Mouse (Mus musculus): ENCODE data around the gene Vwa2. TPM values are rescaled to one million over a fixed set of nuclear protein-coding genes. Genes with fewer than 3 reads are reported as not detected.

Gene Vwa2
- total and polyA plus RNA-seq, 3 experiments = not detected

- DNase-seq (ENCODE audit: low read depth, low spot score) = no peak
- TF ChIP-seq GATA1 (IDR thresholded peaks at IDR 0.05; ENCODE audit: low read depth, low read length) = no peak
- TF ChIP-seq POLR2AphosphoS5 (IDR thresholded peaks at IDR 0.05; ENCODE audit: borderline replicate concordance, low read depth, low read length) = no peak
- TF ChIP-seq ZMIZ1 (IDR thresholded peaks at IDR 0.05; ENCODE audit: low read depth, low read length) = no peak
- no peak for TF ChIP-seq HCFC1 (IDR thresholded peaks at IDR 0.05; ENCODE audit: low read depth, low read length)
- TF ChIP-seq TCF12 (IDR thresholded peaks at IDR 0.05; ENCODE audit: low read depth, low read length) = no peak
- no peak for TF ChIP-seq MAX (IDR thresholded peaks at IDR 0.05; ENCODE audit: low read length)
- TF ChIP-seq ZNF384 (IDR thresholded peaks at IDR 0.05; ENCODE audit: low read depth, low read length) = no peak
- no peak for TF ChIP-seq E2F4 (IDR thresholded peaks at IDR 0.05; ENCODE audit: borderline replicate concordance, low read depth, low read length)
- no peak for TF ChIP-seq GABPA (IDR thresholded peaks at IDR 0.05; ENCODE audit: low read depth, low read length)
- no peak for TF ChIP-seq CTCF (IDR thresholded peaks at IDR 0.05 in 2 of 3, conservative IDR thresholded peaks at IDR 0.05 in 1 of 3; ENCODE audit: control insufficient read depth in 1 of 3, insufficient read depth in 1 of 3, low read depth in 2 of 3, low read length in 3 of 3, poor library complexity in 1 of 3, severe bottlenecking in 1 of 3)
- no peak for TF ChIP-seq MEF2A (IDR thresholded peaks at IDR 0.05; ENCODE audit: extremely low read depth, insufficient replicate concordance, low read depth, low read length, poor library complexity, severe bottlenecking)
- TF ChIP-seq ETS1 (IDR thresholded peaks at IDR 0.05; ENCODE audit: low read depth, low read length) = no peak
- no peak for TF ChIP-seq TAL1 (IDR thresholded peaks at IDR 0.05; ENCODE audit: low read length)
- TF ChIP-seq RAD21 (IDR thresholded peaks at IDR 0.05; ENCODE audit: low read depth, low read length) = no peak
- H3K4me1 ChIP-seq (ENCODE audit: control insufficient read depth in 1 of 2, insufficient read depth in 2 of 2, low read length in 2 of 2) = no peaks in the 10 kb centered on the region
These were observed 85.6 kb downstream of the Vwa2 start for GRCm38 (mm10) chr19:56959601-56960000.

More at GRCm38 (mm10) chr19:56959601-56960000, 85.6 kb downstream of the Vwa2 start:
- Histone ChIP-seq H3K4me3 (ENCODE audit: control insufficient read depth in 1 of 2, insufficient read depth in 1 of 2, low read depth in 2 of 2, low read length in 2 of 2) (no peak overlapping the region), H3K27ac (ENCODE audit: control insufficient read depth, low read depth, low read length) (no peak overlapping the region), H3K36me3 (ENCODE audit: control insufficient read depth in 1 of 2, insufficient read depth in 2 of 2, low read length in 2 of 2) (no peaks in the 10 kb centered on the region), H3K79me2 (ENCODE audit: control insufficient read depth, insufficient read depth, low read length, poor library complexity) (no peaks in the 10 kb centered on the region), H3K9ac (ENCODE audit: control insufficient read depth, low read depth, low read length, poor library complexity, severe bottlenecking) (no peak overlapping the region), H3K27me3 (ENCODE audit: control insufficient read depth in 1 of 2, insufficient read depth in 2 of 2, low read length in 2 of 2) (no peaks in the 10 kb centered on the region), H3K9me3 (replicated peaks; ENCODE audit: insufficient read depth, low read length) (no peaks in the 10 kb centered on the region)

Other genes with a start within 250 kb of the Vwa2 start
- gene Adrb1, start 152.1 kb upstream of the Vwa2 start, total RNA-seq (2012; rRNA removed) = not detected in 2 replicates
- gene Adrb1, start 152.1 kb upstream of the Vwa2 start, polyA plus RNA-seq (2012; ENCODE audit: insufficient read depth in 1 of 2, insufficient read length in 2 of 2, low read depth in 1 of 2, low replicate concordance in 2 of 2, missing spikeins in 1 of 2) = not detected
- gene Ccdc186, start 52.1 kb upstream of the Vwa2 start, total RNA-seq (2012; rRNA removed) = 7.9 and 21.8 TPM in 2 replicates
- gene Ccdc186, start 52.1 kb upstream of the Vwa2 start, polyA plus RNA-seq (2012; ENCODE audit: insufficient read depth in 1 of 2, insufficient read length in 2 of 2, low read depth in 1 of 2, low replicate concordance in 2 of 2, missing spikeins in 1 of 2) = 10 to 100 TPM; 21.9 to 72.2 TPM
- gene Tdrd1, start 48.0 kb upstream of the Vwa2 start, total RNA-seq (2012; rRNA removed) = not detected in 2 replicates
- not detected for gene Tdrd1, start 48.0 kb upstream of the Vwa2 start, polyA plus RNA-seq (2012; ENCODE audit: insufficient read depth in 1 of 2, insufficient read length in 2 of 2, low read depth in 1 of 2, low replicate concordance in 2 of 2, missing spikeins in 1 of 2)
- not detected in 2 replicates for gene Afap1l2, start 134.0 kb downstream of the Vwa2 start, total RNA-seq (2012; rRNA removed)
- gene Afap1l2, start 134.0 kb downstream of the Vwa2 start, polyA plus RNA-seq (2012; ENCODE audit: insufficient read depth in 1 of 2, insufficient read length in 2 of 2, low read depth in 1 of 2, low replicate concordance in 2 of 2, missing spikeins in 1 of 2) = not detected

All from MEL (cell line).